Mouse (Mus musculus) midbrain, embryonic 11.5 days (tissue): ENCODE data around the gene Fibcd1. TPM values are rescaled to one million over a fixed set of nuclear protein-coding genes. Genes with fewer than 3 reads are reported as not detected.

ENCODE experiments used
- ATAC-seq: fragments of 200-750 bp; cut with Nextera tagmentation; 2 replicates; pipeline ENCODE4 v1.8.0; 2017; ENCODE audit warnings: moderate TSS enrichment, moderate library complexity; ENCODE audit not compliant: low FRiP score
- DNase-seq: peaks from one replicate; pipeline ENCODE4 v3.0.0; 2015; ENCODE audit warnings: low spot score; ENCODE audit errors: missing footprints
- H3K27ac ChIP-seq: fragments of 300-500 bp; sonication (generic); 2 replicates; pipeline ENCODE4 v1.5.1; 2014; ENCODE audit warnings: low read depth, low read length
- H3K27me3 ChIP-seq: fragments of 300-500 bp; sonication (generic); 2 replicates; pipeline ENCODE4 v1.6.1; 2014; ENCODE audit warnings: mild to moderate bottlenecking, low read length, moderate library complexity, mixed read lengths; ENCODE audit not compliant: control insufficient read depth, insufficient read depth
- H3K36me3 ChIP-seq: fragments of 300-500 bp; sonication (generic); 2 replicates; pipeline ENCODE4 v1.6.1; 2014; ENCODE audit warnings: mild to moderate bottlenecking, low read length, moderate library complexity, mixed read lengths; ENCODE audit not compliant: control insufficient read depth, insufficient read depth
- H3K4me1 ChIP-seq: fragments of 300-500 bp; sonication (generic); 2 replicates; pipeline ENCODE4 v1.6.1; 2014; ENCODE audit warnings: low read length; ENCODE audit not compliant: control insufficient read depth, insufficient read depth
- H3K4me2 ChIP-seq: fragments of 300-500 bp; sonication (generic); 2 replicates; pipeline ENCODE4 v1.6.1; 2014; ENCODE audit warnings: mild to moderate bottlenecking, moderate library complexity
- H3K4me3 ChIP-seq: fragments of 300-500 bp; sonication (generic); 2 replicates; pipeline ENCODE4 v1.5.1; 2014; ENCODE audit warnings: low read depth, low read length
- H3K9ac ChIP-seq: fragments of 300-500 bp; sonication (generic); 2 replicates; pipeline ENCODE4 v1.6.1; 2014; ENCODE audit warnings: low read length
- H3K9me3 ChIP-seq: fragments of 300-500 bp; sonication (generic); 2 replicates; pipeline ENCODE4 v1.6.1; 2016; ENCODE audit warnings: low read length; ENCODE audit not compliant: control insufficient read depth
- WGBS: fragments of 180-500 bp; shearing (Covaris S2); extraction: QIAGEN DNeasy Blood & Tissue Kit; methylation state at CpG from one replicate; pipeline ENCODE4 v1.1.7; 2014; 5-methylcytosine and 5-hydroxymethylcytosine counted together
- polyA plus RNA-seq: library from polyadenylated mRNA; unstranded; fragments of >200 nt; fragmentation: Nextera tagmentation; extraction: Ambion mirVana; gene quantifications from 2 replicates; pipeline ENCODE4 v1.2.1, GENCODE M21; 2014

The Fibcd1 gene
- 0.83 and 1.7 TPM in 2 replicates for polyA plus RNA-seq

DNA sequence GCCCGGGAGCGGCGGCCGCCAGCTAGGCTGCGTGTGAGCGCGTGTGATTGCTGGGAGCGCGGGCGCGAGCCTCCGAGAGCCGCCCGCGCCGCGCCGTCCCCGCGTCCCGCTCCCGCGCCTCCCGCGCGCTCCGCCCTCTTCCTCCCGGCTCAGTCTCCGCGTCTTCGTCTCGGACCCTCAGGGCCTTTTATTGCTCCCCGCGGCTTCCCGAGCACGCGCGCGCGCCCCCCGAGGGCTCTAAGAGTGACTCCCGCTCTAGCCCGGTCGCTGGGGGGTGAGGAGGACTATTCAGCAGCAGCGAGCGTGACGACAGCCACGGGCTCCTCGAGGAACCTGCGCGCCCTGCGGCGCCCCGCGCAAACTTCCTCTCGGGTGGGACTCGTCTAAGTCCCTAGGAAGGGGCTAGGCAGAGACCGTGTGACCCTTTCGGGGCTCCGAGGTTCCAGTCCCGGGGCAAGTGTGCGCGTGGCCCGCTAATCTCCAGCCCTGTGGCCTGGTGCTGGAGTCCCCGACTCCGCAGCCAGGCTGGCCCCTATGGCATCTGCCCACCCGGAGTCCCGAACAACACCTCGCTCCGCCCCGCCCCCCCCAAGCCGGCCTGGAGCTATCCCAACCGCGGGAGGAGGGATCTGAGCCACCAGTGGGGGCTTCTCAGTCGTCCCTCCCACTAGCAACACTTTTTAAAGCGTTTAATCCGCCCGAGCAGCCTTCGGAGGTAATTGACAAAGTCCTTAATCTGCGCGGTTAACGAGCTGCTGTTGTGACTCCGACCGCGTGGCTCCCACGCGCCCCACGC is at the start of gene Fibcd1:
TSS of gene Fibcd1 (minus strand) at position 110 of the 796 bp plus-strand sequence.
- Histone ChIP-seq H3K36me3 (no peaks in the 10 kb centered on the region), H3K27me3 (peaks cover 40% of the 10 kb centered on the region), H3K4me1 (peaks cover 17% of the 10 kb centered on the region), H3K4me2 (peak within 1 kb of the TSS; percentile 84), H3K9ac (peak within 1 kb of the TSS; percentile 55), H3K4me3 (peak within 1 kb of the TSS; percentile 48), H3K9me3 (no peaks in the 10 kb centered on the region), H3K27ac (no peak within 1 kb of the TSS)
- WGBS, result under 1% methylated on average over 79 of the region's 88 CpGs
- ATAC-seq, result peak; percentile 56
- DNase-seq, result peak; percentile 94

DNA sequence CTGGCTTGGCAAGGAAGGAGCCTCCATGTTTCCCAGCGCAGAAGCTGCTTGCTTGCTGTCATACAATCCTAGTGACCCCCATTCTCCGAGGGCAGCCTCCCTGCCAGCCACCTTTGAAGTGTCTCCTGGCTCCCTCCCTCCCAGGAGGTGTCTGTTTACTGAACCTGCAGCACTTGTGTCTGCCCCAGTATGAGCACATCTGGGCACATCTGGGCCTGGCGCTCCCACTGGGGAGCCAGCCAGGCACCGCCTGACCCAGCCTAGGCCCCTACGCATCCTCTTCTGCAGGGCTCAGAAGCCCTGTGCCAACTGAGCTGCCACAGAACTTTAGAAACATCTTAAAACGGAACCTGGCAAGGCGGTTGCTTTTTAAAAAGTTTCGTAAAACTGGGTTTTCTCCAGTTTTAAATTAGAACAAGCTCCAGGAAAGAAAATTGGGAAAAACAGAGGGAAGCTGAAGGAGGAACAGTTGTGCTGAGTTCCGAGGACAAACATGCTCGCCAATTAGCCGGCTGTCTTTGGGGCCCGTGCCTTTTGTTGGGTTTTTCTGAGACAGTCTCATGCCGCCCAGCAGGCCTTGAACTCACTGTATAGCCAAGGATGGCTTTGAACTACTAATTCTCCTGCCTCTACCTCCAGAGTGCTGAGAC is 48.5 kb upstream of the Fibcd1 start:
- Histone ChIP-seq H3K4me3 (no peak overlapping the region), H3K27me3 (no peaks in the 10 kb centered on the region), H3K36me3 (no peaks in the 10 kb centered on the region), H3K9ac (no peak overlapping the region), H3K27ac (no peak overlapping the region), H3K4me2 (no peak overlapping the region), H3K9me3 (no peaks in the 10 kb centered on the region), H3K4me1 (no peaks in the 10 kb centered on the region)
- no peak for DNase-seq
- WGBS, result 57% methylated on average over 13 of the region's 13 CpGs
- ATAC-seq, result no peak

GRCm38 (mm10) chr2:31893110-31893669 is 47.4 kb upstream of the Fibcd1 start:
- DNase-seq (no peak), ATAC-seq (no peak)
- 76% methylated on average over 10 of the region's 10 CpGs for WGBS
- Histone ChIP-seq H3K4me1 (no peaks in the 10 kb centered on the region), H3K4me2 (no peak overlapping the region), H3K36me3 (no peaks in the 10 kb centered on the region), H3K9me3 (no peaks in the 10 kb centered on the region), H3K4me3 (no peak overlapping the region), H3K27me3 (peaks cover 2% of the 10 kb centered on the region), H3K9ac (no peak overlapping the region), H3K27ac (no peak overlapping the region)

DNA sequence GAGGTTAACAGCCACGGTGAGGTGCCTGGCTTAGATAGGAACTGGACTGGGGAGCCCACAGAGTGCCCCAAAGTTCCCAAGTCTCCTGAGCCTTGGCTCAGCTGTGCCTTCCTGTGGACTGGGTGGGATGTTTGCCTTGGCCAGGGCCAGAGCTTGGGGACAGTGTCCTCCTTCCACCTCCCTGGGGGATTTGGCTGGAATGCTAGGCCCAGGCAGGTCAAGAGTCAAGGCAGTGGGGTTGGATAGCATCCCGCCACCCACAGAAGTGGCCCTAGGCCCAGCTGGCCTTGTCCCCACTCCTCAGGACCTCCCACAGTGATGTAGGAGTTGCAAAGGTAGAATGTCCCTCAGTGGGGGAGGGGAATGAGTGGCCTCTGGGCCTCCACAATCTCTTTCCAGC is 45.4 kb upstream of the Fibcd1 start:
- no peaks in the 10 kb centered on the region for H3K9me3 ChIP-seq
- H3K36me3 ChIP-seq, result no peaks in the 10 kb centered on the region
- DNase-seq, result no peak
- no peak overlapping the region for H3K27ac ChIP-seq
- 85% methylated on average over 2 of the region's 2 CpGs for WGBS
- H3K27me3 ChIP-seq, result peaks cover 18% of the 10 kb centered on the region
- ATAC-seq, result no peak
- H3K9ac ChIP-seq, result no peak overlapping the region
- H3K4me2 ChIP-seq, result no peak overlapping the region
- 0 out of 2 replicates have a peak, but pooled peaks cover 5% of the 10 kb centered on the region for H3K4me1 ChIP-seq
- no peak overlapping the region for H3K4me3 ChIP-seq

DNA sequence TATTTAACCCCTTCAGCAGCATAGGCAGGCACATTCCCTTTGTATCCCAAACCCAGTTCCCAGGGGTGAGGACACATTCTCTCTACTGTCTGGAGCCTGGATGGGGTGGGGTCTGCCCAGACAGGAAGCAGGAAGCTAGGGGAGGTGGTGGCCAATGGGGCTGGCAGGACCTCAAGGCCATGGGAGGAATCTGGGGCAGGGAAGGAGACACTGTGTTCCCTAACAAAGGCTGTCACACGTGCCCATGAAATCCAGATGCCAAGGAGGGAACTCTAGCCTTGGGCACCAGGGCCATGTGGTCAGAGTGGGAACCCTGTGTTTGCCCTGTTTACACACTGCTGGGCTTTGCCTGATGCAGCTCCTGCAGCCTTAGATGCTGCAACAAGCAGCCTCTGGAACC is 43.1 kb upstream of the Fibcd1 start:
- Histone ChIP-seq H3K36me3 (no peaks in the 10 kb centered on the region), H3K9ac (peak overlapping the region; percentile 9; the same call in 1 of the 2 replicates), H3K4me2 (no peak overlapping the region), H3K27ac (no peak overlapping the region), H3K4me3 (no peak overlapping the region), H3K9me3 (no peaks in the 10 kb centered on the region), H3K27me3 (peaks cover 22% of the 10 kb centered on the region), H3K4me1 (0 out of 2 replicates have a peak, but pooled peaks cover 5% of the 10 kb centered on the region)
- WGBS, result 64% methylated on average over 1 of the region's 1 CpGs
- no peak for ATAC-seq
- DNase-seq, result no peak

- H3K9ac ChIP-seq, result no peak within 1 kb of the TSS
- H3K4me2 ChIP-seq, result peak within 1 kb of the TSS; percentile 15
- no peaks in the 10 kb centered on the region for H3K9me3 ChIP-seq
- 0 out of 2 replicates have a peak, but pooled peaks have one; percentile 35 for ATAC-seq
- WGBS, result 5% methylated on average over 26 of the region's 26 CpGs
- H3K4me1 ChIP-seq, result 0 out of 2 replicates have a peak, but pooled peaks cover 5% of the 10 kb centered on the region
- no peaks in the 10 kb centered on the region for H3K36me3 ChIP-seq
- H3K27me3 ChIP-seq, result peaks cover 22% of the 10 kb centered on the region
- H3K4me3 ChIP-seq, result no peak within 1 kb of the TSS
- peak; percentile 89 for DNase-seq
- H3K27ac ChIP-seq, result no peak within 1 kb of the TSS
Measured at GRCm38 (mm10) chr2:31887030-31887429, 41.2 kb upstream of the Fibcd1 start, which contains the start of gene Lamc3. Gene Lamc3, plus strand, starts transcription at chr2:31887291.

DNA sequence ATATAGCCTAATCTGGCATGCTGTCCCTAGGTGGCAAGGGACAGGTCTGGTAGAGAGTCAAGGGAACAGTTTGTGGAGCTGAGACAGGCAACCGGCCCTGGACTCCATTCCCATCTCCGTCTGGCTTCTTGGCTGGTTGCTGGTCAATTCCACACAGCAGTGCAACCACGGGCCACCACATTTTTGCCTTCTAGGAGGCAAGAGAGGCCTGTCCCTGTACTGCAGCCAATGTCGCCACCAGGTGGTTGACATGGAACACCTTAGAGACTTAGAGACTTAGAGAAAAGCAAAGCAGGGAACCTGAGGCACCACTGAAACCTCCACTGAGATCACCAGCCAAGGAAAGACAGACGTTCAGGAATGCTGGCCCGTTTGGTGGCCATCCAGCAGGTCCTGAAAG is 39.0 kb upstream of the Fibcd1 start:
- H3K27me3 ChIP-seq, result peaks cover 26% of the 10 kb centered on the region
- peaks cover 10% of the 10 kb centered on the region; the same call in 1 of the 2 replicates for H3K4me1 ChIP-seq
- H3K27ac ChIP-seq, result no peak overlapping the region
- H3K4me2 ChIP-seq, result no peak overlapping the region
- H3K36me3 ChIP-seq, result no peaks in the 10 kb centered on the region
- H3K9me3 ChIP-seq, result no peaks in the 10 kb centered on the region
- DNase-seq, result no peak
- no peak for ATAC-seq
- no peak overlapping the region for H3K9ac ChIP-seq
- H3K4me3 ChIP-seq, result no peak overlapping the region
- 32% methylated on average over 6 of the region's 6 CpGs for WGBS

GRCm38 (mm10) chr2:31883061-31883460 is 37.3 kb upstream of the Fibcd1 start:
- Histone ChIP-seq H3K36me3 (no peaks in the 10 kb centered on the region), H3K9ac (no peak overlapping the region), H3K9me3 (no peaks in the 10 kb centered on the region), H3K4me3 (no peak overlapping the region), H3K4me1 (peaks cover 10% of the 10 kb centered on the region; the same call in 1 of the 2 replicates), H3K27ac (no peak overlapping the region), H3K4me2 (no peak overlapping the region), H3K27me3 (peaks cover 24% of the 10 kb centered on the region)
- no peak for ATAC-seq
- 20% methylated on average over 4 of the region's 4 CpGs for WGBS
- DNase-seq, result no peak

- 10% methylated on average over 14 of the region's 14 CpGs for WGBS
Measured at GRCm38 (mm10) chr2:31880868-31881267, 35.1 kb upstream of the Fibcd1 start.

More at GRCm38 (mm10) chr2:31880868-31881267, 35.1 kb upstream of the Fibcd1 start:
- H3K27ac ChIP-seq, result no peak overlapping the region
- DNase-seq, result no peak
- no peak overlapping the region for H3K4me3 ChIP-seq
- ATAC-seq, result no peak
- H3K27me3 ChIP-seq, result peaks cover 6% of the 10 kb centered on the region; the same call in 1 of the 2 replicates
- H3K4me1 ChIP-seq, result peaks cover 13% of the 10 kb centered on the region; the same call in 1 of the 2 replicates
- H3K4me2 ChIP-seq, result no peak overlapping the region
- no peaks in the 10 kb centered on the region for H3K9me3 ChIP-seq
- no peaks in the 10 kb centered on the region for H3K36me3 ChIP-seq
- no peak overlapping the region for H3K9ac ChIP-seq
